Mouse (Mus musculus): ENCODE measurements at regions not wholly inside any gene's neighbourhood (a gene's known extent, or its start where the extent isn't known, plus 50 kb on each side); places are given as distances from the start of the nearest gene placed in this dataset.
"Not testable (repeated sequence)": the region's sequence is repeated elsewhere in the genome, so short reads cannot be mapped to it uniquely, and the experiment has no call there.

- not testable (repeated sequence) for TF ChIP-seq POLR2A (IDR thresholded peaks at IDR 0.05; ENCODE audit: control insufficient read depth, extremely low read depth, insufficient read depth, low read length, poor library complexity); CTCF (IDR thresholded peaks at IDR 0.05; ENCODE audit: borderline replicate concordance, control insufficient read depth, extremely low read depth, insufficient read depth, low read length, poor library complexity)
Measured at GRCm38 (mm10) chr14:53621376-53621775, 632.5 kb downstream of the Dad1 start.
